Mouse (Mus musculus) kidney, postnatal 14 days (tissue): ENCODE results near the gene Usp45.
A peak's percentile ranks its signal among the peaks of the same experiment; 100 is the strongest.
"Not testable (repeated sequence)": the region's sequence is repeated elsewhere in the genome, so short reads cannot be mapped to it uniquely, and the experiment has no call there.

ENCODE experiments used
- DNase-seq: peaks from one replicate; pipeline ENCODE4 v3.0.0; 2022; ENCODE audit warnings: mixed read lengths

Usp45 gene

DNA sequence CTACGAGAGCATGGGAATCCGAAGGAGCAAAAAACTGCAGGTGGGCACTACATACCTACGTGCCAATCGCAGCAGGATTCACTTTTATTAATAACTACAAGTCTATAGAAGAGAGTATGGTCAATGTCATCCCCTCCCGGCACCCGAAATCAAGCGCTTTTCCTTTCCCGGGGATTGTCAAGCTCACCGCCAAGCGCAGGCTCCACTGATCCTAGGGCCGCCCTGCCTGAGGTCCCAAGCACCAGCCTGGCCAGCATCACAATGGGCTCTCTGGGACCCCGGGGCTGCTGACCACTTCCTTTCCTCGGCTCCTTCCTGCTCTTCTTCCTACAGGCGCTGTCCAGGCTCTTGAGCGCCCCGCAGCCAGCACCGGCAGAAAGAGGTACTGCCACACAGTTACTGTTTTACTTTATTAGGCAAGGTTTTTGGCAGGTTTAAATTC is at the start of gene Usp45, which contains the start of gene Tstd3:
TSS of gene Usp45 (plus strand) at position 294 of the 442 bp plus-strand sequence.
TSS of gene Tstd3 (minus strand) at position 350 of the 442 bp plus-strand sequence.
- peak; percentile 86 for DNase-seq

DNA sequence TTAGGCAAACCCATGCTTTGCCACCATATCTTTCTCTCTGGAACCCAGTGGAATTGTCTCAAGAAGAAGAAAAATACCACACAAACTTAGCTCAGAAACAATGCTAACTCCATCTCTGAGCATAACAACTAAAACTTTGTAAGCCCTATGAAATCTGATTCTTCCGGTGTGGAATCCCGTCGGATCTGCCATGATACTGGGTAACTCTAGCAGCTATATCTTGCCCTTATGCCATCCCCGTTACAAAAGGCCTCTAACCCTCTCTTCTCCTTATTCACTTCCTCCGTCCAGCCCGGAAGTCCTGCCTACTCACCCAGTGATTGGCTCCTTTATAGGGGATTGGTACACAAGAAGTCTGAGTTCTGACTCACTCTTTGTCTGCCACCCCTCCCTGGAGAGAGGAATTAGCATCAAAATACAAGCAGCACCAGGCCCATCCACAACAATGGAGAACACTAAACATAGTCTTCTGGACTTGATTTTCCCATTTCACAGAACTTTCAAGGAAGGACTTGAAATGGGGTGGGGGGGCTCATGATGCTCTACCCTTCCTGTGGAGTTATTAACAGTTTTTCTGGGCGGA is 44.1 kb upstream of the Usp45 start:
- no peak for DNase-seq

- peak; percentile 43 for DNase-seq
Measured at GRCm38 (mm10) chr4:21726912-21727614, 39.9 kb upstream of the Usp45 start.

GRCm38 (mm10) chr4:21727615-21728165 is 39.3 kb upstream of the Usp45 start, which contains the start of gene Ccnc:
Gene Ccnc (plus strand): TSS chr4:21727701.
- peak; percentile 93 for DNase-seq

GRCm38 (mm10) chr4:21739169-21739568 is 27.8 kb upstream of the Usp45 start:
- peak; percentile 13 for DNase-seq

DNA sequence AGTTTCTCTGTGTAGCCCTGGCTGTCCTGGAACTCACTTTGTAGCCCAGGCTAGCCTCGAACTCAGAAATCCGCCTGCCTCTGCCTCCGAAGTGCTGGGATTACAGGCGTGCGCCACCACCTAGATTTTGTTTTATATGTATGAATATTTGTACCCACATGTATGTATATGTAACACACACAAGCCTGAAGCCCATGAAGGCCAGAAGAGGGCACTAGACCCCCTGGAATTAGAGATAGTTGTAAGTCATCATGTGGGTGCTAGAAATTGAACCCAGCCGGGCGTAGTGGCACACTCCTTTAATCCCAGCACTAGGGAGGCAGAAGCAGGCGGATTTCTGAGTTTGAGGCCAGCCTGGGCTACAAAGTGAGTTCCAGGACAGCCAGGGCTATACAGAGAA is 22.8 kb upstream of the Usp45 start:
- not testable (repeated sequence) for DNase-seq

- no peak for DNase-seq
Measured at GRCm38 (mm10) chr4:21745723-21746122, 21.2 kb upstream of the Usp45 start.

- no peak for DNase-seq
Measured at GRCm38 (mm10) chr4:21755123-21755789, 11.7 kb upstream of the Usp45 start.

DNA sequence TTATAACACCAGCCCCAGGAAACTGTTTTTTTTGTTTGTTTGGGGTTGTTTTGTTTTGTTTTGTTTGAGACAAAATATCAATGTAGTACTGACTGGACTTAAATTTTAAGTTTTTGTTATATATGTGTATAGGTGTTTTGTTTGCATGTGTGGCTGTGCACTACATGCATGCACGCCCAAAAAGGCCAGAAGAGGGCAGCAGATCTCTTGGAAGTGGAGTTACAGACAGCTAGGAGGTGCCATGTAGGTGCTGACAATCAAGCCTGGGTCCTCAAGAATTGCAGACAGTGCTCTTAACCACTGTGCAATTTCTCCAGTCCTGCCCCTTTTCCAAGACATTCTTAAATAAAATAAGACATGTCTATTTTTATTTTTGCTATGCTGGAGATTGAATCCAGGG is 8.1 kb upstream of the Usp45 start:
- no peak for DNase-seq

GRCm38 (mm10) chr4:21761416-21762160 is 5.4 kb upstream of the Usp45 start:
- no peak for DNase-seq

DNA sequence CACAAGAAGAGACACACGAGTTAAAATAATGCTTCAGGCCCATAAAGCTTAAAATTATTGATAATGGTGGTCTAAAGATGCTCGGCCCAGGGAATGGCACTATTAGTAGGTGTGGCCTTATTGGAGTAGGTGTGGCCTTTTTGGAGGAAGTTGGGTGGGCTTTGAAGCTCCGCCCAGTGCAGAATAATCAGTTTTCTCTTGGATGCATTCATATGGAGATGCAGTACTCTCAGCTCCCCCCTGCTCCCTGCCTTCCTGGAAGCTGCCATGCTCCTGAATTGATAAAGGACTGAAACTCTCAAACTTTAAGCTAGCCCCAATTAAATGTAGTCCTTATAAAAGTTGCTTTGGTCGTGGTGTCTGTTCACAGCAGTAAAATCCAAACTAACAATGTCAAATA is 3.1 kb upstream of the Usp45 start:
- DNase-seq: no peak

GRCm38 (mm10) chr4:21766171-21766862 is 639 bp upstream of the Usp45 start:
- no peak for DNase-seq

- DNase-seq: no peak
Measured at GRCm38 (mm10) chr4:21771064-21771463, 4.1 kb downstream of the Usp45 start.

- DNase-seq: no peak
Measured at GRCm38 (mm10) chr4:21772306-21772705, 5.3 kb downstream of the Usp45 start.

GRCm38 (mm10) chr4:21776091-21776945 is 9.4 kb downstream of the Usp45 start:
- peak; percentile 95 for DNase-seq

DNA sequence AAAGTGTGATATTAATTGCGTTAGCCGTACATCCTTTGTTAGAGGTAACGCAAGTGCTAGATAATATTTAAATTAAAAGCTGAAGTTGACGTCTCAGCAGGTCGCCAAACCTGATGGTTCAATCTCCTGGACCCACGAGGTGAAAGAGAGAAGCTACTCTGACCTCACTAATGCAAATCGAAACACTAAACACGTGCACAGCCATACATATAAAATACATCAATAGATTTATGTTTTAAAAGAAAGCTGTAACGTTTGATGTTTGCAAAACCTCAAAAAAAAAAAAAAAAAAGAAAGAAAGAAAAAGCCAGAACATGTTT is 9.9 kb downstream of the Usp45 start:
- no peak for DNase-seq

- peak; percentile 34 for DNase-seq
Measured at GRCm38 (mm10) chr4:21780816-21781726, 14.1 kb downstream of the Usp45 start.

- no peak for DNase-seq
Measured at GRCm38 (mm10) chr4:21786268-21786667, 19.3 kb downstream of the Usp45 start.

DNA sequence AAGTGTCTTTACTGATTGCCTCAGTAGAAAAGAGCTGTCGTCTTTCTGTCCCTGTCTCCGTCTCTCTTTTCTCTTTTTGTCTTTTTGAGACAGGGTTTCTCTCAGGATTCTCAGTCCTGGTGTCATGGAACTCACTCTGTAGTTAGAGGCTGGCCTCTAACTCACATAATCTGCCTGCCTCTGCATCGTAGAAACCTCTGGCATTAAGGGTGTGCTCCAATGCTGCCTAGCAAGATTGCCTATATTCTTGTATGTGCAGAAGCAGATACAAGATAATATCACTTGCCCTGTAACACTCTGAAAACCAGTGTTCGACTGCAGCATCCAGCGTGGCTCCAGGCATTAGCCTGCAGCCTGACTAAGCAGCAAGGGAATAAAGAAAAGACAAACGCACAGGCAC is 21.9 kb downstream of the Usp45 start:
- no peak for DNase-seq

GRCm38 (mm10) chr4:21789836-21790235 is 22.9 kb downstream of the Usp45 start:
- DNase-seq: no peak
